Mouse (Mus musculus) liver, adult 2 months (tissue): ENCODE measurements at regions not wholly inside any gene's neighbourhood (a gene's known extent, or its start where the extent isn't known, plus 50 kb on each side); places are given as distances from the start of the nearest gene placed in this dataset.

Source experiments
- CTCF ChIP-seq: fragments of 200-500 bp; IDR thresholded peaks from 2 replicates; pipeline ENCODE4 v1.5.1; 2011; ENCODE audit warnings: low read depth, low read length, control low read depth
- POLR2A ChIP-seq: fragments of 200-500 bp; IDR thresholded peaks from 2 replicates; pipeline ENCODE4 v1.6.1; 2011; ENCODE audit warnings: low read length, control low read depth; ENCODE audit not compliant: insufficient read depth; ENCODE audit errors: extremely low read depth

GRCm38 (mm10) chr1:80115913-80116312 lies 102.4 kb downstream of the Fam124b start:
- TF ChIP-seq POLR2A (no peak), CTCF (no peak)
